Mouse (Mus musculus): Measurements from ENCODE around the gene Rnf187.

Gene Rnf187

GRCm38 (mm10) chr11:58901080-58901479 is 37.6 kb downstream of the Rnf187 start:
- no peak for DNase-seq (ENCODE audit: low spot score in 2 of 2)

GRCm38 (mm10) chr11:58897485-58897884 is 41.2 kb downstream of the Rnf187 start:
- no peak for DNase-seq (ENCODE audit: low spot score in 2 of 2)

- no peak for DNase-seq (ENCODE audit: low spot score in 2 of 2)
Observed at GRCm38 (mm10) chr11:58894456-58894855, 44.3 kb downstream of the Rnf187 start.

GRCm38 (mm10) chr11:58890511-58890910 is 48.2 kb downstream of the Rnf187 start:
- no peak for DNase-seq (ENCODE audit: low spot score in 2 of 2)

GRCm38 (mm10) chr11:58883756-58884155 is 55.0 kb downstream of the Rnf187 start:
- DNase-seq (ENCODE audit: low spot score in 2 of 2), result no peak
